Mouse (Mus musculus): Measurements from ENCODE around the gene Ctsa.
"Not testable (repeated sequence)": the region's sequence is repeated elsewhere in the genome, so short reads cannot be mapped to it uniquely, and the experiment has no call there.

Ctsa gene

DNA sequence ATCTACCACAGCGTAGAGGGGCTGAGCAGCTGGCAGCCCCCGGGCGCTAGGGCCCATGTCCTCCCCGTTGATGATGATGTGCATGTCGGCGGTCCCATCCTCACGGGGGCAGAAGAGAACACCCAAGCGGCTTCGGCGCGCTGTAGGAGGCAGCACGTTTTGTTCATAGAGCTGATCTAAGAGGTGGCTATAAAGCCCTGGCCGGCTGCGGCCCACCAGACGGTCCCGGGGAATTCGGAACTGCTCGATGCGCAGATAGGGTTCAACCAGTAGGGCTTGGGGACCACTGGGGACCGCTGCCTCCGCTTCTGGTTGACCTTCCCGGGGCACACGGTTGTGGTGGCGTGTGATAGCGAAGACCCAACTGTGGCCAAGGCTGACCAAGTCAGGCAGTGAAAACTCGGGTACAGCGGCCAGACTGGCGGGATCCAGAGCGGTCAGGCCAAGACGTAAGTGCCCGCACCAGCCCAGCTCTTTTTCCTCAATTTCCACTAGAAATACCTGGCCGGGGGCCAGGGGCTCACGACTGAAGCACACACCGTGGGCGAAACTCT, at the start of gene Ctsa:
Gene Ctsa (plus strand): TSS at position 126 of the 554 bp plus-strand sequence.
- DNase-seq (ENCODE audit: low spot score), result peak; percentile 68

DNA sequence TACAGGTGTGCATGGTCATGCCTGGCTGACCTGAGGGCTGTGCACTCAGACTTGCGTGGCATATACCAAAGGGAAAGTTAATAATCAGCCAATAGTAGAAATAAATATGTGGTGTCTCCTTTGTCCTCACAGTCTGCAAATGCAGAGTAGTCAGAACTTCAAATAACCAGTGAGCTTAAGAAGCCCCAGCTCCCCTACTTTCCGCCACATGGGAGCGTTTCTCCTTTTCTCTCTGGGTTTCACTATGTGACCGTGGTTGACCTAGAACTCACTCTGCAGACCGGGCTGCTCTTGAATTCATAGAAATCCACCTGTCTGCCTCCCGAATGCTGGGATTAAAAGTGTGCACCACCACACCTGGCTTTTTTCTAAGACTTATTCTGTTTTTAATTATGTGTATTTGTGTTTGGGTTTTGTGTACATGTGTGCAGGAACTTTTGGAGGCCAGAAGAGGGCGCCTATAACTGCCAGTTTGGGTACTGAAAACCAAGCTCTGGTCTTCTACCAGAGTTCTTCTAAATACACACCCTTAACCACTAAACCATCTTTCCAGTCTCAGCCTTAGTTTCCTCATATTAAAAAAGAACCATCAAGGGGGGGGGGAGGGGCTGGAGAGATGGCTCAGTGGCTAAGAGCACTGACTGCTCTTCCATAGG, 48.6 kb upstream of the Ctsa start:
- no peak for DNase-seq (ENCODE audit: low spot score)

DNA sequence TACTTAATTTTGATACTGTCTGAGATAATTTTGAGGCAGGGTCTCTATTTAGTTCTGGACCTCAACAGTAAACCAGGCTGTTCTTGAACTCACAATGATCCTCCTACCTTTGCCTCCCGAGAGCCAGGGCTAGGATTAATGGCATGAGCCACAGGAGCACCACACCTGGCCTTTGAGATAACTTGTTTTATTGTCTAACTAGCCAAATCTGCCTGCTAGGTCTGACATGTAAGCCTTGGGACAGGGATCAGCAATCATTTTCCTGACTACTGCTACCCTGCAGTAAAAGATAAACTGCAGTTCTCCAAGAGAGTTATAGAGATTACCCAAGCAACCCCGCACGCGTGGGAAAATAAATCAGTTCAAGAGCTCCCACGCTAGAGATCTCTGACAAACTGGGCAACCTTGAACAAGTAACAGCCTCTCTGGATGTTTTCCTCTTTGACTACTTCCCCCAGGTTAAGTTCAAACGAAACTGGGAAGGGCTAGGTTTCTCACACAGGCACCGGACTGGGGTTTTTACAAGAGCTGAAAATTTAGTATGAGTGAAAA, 47.7 kb upstream of the Ctsa start:
- no peak for DNase-seq (ENCODE audit: low spot score)

DNA sequence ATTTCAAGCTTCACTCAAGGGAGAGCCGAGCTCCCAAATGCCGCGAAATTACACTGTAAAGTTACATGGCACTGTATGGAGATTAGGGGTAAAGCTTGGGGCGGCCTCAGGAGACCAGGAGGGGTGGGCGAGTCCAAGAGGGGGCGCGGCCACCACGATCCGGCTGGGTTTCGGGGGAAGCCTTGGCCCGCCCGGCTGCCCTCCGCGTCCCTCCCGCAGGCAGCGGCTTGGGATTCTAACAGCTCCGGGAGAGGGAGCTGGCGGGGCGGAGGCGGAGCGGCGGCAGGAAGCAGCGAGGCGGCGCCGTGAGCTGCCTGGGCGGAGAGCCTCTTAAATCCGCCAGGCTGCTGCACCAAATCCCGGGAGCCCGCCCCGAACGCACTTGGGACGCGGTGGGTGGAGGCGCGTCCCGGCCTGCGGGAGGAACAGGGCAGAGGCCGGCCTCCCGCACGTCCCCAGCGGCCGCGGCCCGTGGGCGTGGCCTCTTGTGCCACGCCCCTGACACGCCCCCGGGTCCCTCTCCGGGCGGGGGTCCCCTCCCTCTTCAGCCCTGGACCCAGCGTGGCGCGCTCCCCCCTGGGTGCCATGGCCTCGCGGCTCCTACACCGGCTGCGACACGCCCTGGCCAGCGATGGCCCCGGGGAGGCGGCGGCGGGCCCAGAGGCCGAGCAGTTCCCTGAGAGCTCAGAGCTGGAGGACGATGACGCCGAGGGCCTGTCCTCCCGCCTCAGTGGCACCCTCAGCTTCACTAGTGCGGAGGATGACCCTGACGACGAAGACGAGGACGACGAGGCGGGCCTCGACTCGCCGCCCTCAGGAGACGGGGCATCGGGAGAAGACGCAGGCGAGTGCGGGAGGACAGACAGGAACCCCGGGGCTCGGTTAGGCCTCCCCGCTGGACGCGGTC, 46.9 kb upstream of the Ctsa start, which contains the start of gene Snx21:
Gene Snx21 (plus strand): TSS at position 343 of the 907 bp plus-strand sequence.
- no peak for DNase-seq (ENCODE audit: low spot score)

DNA sequence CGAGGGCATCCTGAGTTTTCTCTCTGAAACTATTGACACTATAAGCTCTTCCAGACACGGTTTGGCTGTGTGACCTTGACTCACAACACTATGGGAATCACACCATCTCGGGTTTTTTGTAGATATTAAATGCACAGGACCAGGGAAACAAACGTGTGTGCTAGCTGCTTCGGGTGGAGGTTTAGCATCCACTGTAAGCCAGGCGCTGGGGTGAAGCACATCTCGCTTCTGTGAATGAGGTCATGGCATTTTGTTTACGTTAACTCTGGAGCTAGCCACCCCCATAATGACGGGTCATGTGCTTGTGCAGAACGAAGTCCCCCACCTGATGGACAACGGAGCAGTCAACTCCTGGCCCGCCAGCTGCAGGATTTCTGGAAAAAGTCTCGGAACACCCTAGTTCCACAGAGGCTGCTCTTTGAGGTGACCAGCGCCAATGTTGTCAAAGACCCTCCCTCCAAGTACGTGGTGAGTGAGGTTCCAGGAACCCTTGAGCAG, 46.2 kb upstream of the Ctsa start:
- DNase-seq (ENCODE audit: low spot score), result no peak

DNA sequence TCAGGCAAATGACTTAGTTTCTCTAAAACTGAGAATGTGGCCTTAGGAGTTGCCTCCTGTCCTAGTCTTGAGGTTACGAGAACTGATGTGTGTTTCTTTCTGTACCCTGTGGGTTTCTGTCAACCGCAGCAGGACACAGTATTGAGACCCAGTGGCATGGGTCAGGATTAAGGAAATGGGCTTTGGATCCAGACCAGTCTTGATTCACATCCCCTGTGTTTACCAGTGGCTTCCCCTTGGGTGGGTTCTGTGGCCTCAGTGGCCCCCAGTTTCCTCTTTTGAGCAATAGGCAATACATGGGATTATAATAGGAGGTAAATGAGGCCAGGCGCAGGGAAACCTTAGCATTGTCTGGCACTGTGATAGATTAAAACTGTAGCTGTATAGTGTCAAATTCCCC, 45.6 kb upstream of the Ctsa start:
- no peak for DNase-seq (ENCODE audit: low spot score)

DNA sequence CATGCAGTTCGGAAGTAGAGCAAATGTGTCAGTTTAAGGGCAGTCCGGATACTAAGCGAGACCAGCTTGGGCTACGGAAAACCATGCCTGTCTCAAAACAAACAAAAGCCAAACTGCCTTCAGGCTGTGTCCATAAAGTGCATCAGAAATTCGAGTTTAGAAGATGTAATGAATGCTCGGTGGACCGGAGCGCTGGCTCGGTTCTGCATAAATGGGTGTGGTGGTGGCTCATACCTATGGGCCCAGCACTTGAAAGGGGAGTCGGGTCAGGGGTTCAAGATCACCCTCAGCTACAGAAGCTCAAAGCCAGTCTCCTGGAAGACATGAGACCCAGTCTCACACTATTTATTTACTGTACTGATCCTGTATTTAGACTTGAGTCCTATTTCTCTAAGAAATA, 44.9 kb upstream of the Ctsa start:
- no peak for DNase-seq (ENCODE audit: low spot score)

DNA sequence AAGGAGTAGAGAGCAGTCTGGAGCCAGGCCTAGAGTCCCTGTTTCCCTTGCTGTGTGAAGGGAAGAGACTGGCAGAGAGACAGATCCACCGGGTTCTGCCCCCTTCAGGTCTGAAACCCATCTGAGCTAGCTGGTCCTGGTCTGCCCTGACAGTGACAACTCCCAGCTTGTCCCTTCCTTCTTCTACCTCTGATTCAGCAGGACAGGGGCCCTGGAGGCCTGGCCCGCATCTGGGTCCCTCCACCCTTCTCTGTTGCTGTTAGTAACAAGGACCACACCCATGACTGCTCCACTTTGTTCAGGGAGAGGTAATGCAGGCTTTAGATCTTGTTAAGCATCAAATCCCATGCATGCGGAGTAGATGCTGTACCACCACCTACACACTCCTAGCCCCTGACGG, 44.3 kb upstream of the Ctsa start:
- DNase-seq (ENCODE audit: low spot score), result no peak

DNA sequence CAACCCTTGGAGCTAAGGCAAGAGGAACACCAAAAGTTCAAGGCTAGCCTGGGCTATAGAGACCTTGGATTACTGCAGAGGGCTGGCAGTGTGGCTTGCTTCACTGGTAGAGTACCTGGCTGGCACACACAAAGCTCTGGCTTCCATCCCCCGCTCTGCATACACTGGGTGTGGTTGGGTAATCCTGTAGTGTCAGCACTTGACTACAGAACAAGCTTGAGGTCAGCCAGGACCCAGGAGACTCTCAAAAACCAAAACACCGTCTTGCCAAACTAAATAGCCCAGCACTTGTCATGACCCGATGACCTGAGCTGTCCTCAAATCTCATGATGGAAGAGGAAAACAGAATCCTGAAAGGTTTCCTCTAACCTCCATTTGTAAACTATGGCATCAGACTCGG, 42.2 kb upstream of the Ctsa start:
- DNase-seq (ENCODE audit: low spot score), result no peak

DNA sequence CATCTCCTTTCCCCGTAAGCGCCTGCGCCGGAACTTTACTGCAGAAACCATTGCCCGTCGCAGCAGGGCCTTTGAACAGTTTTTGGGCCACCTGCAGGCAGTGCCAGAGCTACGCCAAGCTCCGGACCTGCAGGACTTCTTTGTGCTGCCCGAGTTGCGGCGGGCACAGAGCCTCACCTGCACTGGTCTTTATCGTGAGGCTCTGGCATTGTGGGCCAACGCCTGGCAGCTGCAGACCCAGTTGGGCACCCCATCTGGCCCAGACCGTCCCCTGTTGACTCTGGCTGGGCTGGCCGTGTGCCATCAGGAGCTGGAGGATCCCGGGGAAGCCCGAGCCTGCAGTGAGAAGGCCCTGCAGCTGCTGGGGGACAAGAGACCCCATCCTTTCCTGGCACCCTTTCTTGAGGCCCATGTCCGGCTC, 40.8 kb upstream of the Ctsa start:
- no peak for DNase-seq (ENCODE audit: low spot score)

DNA sequence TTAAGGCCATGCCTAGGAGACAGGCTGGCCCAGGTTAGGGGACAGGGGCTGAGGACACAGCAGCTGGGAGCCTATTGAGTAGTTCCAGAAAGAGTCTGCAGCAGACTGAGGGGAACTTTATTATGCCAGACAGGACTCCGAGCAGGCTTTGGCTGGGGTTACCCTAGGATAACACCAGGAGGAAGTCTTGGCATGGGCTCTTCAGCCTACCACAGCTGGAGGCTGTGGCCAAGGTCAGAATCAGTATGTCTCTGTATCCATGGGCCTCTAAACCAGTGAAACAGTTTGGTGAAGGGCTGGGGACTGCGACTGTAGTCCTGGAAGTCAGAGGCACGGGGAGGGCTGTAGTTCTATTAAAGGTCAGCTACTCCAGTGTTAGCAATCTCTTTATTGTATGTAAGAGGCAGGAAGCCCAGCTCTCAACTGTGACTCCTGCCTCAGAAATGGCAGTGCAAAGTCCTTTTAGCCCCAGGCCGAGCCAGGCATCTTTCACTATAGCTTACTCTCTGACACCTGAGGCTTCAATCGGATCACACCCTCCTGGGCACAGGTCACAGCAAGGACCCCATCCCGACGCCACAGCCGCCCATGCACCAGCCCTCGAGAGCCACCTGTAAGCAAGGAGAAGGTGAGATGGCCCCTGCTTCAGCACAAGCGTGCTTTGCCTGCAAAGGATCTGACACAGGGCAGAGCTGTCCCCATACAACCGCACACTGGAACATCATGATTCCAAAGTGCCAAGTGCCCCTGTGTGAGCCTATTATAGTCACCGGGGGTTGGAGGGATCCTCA, 40.1 kb upstream of the Ctsa start:
- no peak for DNase-seq (ENCODE audit: low spot score)

DNA sequence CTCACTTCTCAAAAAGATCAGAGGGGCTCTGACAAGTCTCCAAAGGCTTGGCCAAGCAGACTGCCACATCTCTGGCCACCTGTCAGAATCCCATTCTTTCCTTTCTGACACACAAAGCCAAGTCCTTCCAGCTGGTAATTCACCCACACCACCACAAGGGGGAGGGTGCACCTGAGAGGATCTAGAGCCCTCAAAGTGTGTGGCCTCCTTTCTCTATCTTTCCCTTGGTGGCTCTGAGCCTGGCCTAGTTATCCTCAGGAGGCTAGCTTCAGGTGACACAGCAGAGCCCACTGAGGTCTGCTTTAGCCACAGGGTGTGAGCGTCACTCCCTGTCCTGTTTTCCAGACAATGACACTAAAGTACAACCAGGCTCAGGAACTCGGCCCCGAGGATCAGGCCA, 39.4 kb upstream of the Ctsa start:
- no peak for DNase-seq (ENCODE audit: low spot score)

DNA sequence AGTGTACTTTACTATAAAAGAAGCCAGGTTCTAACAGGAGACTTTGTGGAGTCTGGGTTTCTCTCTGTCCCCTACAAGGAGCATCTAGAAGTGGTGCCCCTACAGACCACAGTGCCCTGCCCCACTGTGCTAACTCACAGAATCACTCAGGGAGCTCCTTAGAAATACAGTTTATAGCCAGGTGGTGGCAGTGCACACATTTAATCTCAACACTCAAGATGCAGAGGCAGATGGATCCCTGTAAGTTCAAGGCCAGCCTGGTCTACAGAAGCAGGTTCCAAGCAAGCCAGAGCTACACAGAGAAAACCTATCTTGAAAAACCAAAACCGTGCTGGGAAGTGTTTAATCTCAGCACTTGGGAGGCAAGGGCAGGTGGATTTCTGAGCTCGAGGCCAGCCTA, 38.9 kb upstream of the Ctsa start:
- DNase-seq (ENCODE audit: low spot score), result no peak

DNA sequence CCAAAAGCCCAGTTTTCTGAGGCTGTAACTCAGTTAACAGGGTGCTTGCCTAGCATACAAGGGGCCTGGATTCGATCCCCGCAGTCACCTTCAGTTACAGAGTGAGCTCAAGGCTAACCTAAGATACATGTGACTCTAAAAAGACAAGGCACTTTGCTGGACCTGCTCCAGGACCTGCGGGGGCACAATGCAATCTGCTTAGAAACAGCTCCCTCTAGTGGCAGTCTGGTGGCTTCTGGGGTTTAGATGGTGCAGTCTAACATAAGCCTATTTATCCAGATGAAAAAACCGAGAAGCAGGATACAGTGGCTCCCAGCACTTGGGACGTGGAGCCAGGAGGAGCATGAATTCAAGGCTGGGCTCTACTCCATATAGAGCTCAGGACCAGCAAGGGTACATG, 38.4 kb upstream of the Ctsa start:
- DNase-seq (ENCODE audit: low spot score), result peak; percentile 79

DNA sequence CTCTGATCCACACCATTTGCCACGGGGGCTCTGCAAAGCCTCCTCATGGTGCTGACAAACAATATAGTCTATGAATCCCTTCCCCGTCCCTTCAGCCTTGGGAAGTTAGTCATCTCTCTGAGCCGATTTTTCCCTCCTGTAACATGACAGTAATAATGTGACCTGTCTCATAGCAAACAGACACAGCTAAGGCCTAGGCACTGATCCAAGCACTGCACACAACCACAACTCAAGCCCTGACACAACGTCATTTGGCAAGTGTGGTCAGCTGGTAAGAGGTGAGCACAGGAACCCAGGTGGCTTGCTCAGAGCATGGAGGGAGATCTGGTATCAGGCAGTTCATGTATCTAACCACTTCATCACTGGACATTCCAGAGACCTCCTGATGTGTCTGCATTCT, 36.8 kb upstream of the Ctsa start:
- no peak for DNase-seq (ENCODE audit: low spot score)

DNA sequence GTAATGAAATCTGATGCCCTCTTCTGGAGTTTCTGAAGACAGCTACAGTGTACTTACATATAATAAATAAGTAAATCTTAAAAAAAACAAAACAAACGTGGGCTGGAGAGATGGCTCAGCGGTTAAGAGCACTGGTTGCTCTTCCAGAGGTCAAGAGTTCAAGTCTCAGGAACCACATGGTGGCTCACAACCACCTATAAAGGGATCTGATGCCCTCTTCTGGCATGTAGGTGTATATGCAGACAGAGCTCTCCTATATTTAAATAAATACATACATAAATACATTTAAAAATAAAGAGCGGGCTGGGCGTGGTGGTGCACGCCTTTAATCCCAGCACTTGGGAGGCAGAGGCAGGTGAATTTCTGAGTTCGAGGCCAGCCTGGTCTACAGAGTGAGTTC, 34.1 kb upstream of the Ctsa start:
- DNase-seq (ENCODE audit: low spot score), result not testable (repeated sequence)

DNA sequence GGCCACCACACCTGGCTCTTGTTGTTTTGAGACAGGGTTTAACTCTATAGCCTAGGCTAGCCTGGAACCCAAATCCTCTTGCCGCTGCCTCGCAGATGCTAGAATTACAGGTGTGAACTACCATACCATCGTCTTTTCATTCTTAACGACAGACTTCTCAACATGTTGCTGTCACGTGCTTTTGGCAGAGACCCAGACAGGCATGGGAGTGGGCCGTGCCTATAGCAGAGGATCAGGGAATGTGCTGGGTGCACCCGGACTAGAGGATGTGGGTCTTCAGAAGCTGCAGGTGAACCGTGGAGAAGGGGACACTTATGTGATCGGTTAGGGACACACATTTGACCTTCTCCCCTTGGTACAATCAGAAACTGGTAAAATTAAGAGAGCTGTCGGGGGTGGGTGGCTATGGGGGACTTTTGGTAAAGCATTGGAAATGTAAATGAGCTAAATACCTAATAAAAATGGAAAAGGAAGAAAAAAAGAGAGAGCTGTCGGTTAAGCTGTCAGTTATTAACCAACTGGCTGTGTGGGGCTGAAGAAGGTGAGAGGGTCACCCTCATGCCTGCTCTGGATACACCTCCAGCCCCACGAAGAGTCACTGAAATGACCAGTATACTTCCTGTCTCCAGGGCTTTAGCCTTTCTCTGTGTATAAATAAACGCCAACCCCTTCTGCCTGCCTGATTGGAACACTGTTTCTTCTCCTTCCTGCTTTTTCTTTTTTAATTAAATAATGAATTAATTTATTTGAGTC, 32.2 kb upstream of the Ctsa start:
- DNase-seq (ENCODE audit: low spot score), result no peak

DNA sequence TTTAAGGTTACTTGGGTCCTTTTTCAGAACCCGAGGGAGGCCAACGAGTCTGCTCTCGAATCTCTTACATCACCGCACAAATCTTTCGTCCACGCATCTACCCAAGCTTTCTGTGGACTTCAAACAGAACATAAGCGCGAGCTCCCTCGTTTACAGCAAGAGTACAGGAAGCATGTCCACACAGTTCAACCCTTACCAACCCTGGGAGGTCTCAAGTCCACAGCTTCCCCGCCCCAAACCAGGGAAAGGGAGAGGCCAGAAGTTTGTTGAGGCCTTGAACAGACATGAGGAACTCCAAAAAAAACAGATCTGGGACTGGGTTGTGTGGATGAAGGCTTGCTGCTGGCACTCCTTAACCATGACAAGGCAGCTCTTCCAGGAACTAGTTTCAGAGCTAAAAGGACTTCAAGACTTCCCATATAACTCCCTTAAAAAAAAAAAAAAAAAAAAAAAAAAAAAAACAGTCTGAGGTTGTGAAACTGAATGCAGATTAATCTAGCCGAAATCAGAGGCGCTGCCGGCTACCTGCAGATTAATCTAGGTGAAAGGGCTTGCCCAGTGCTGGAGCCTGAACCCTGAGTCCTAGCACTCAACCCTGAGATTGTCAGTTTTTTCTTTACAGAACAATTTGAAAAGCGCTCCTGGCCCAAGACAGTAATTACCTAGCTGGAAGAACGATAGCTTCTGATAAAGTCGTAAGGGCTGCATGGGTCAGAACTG, 29.3 kb upstream of the Ctsa start:
- DNase-seq (ENCODE audit: low spot score), result no peak

DNA sequence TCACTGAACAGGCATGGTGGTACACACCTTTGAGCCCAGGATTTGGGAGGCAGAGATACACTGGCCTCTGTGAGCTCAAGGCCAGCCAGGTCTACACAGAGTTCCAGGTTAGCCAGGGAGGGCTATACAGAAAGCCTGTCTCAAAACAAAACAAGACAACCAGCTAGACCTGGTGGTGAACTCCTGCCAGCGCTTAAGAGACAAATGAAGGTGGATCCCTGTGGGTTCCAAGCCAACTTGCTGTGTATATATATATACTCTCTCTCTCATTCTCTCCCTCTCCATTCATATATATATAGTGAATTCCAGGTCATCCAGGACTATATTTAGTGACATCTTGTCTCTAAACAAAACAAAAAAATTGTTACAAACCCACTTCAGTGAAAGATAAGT, 28.8 kb upstream of the Ctsa start:
- no peak for DNase-seq (ENCODE audit: low spot score)

DNA sequence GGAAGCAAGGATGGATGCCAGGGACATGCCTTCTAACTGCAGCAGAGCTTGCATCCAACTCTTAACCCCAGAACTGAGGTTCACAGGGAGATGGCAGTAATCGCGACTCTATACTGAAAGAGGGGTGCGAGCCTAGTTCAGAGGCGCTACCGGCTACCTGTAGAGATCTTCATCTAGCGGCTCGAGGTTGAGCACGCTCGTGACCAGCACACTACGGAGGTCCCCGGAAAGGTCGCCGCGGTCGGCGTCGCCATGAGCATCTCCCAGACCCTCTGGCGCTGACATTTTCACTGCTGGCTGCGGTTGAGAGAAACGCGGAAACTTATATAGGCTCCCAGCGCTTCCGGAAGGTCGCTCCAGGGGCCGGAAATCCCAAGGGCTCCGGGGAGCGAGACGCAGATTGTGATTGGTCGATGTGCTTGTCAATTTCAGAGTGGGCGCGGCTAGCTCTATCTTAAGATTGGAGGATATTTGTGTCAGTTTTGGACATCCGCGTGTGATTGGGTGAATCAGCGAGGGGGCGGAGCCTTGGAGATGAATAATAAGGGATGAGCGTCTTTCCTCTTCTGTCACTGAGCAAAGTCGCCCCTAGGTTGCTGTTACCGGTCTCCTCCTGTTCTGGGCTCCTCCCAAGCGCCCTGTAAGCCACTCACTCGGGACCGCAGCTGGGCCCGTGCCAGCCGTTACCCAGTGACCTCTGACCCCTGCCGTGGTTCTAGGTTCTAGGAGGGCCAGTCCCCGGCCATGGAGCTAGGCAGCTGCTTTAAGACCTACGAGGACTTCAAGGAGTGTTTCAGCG, 27.9 kb upstream of the Ctsa start, which contains the start of the genes Acot8 and Zswim3:
Gene Acot8 (minus strand): TSS at position 350 of the 799 bp plus-strand sequence.
Gene Zswim3 (plus strand): TSS at position 566 of the 799 bp plus-strand sequence.
- DNase-seq (ENCODE audit: low spot score), result peak; percentile 100

All from layer of hippocampus, adult 9-10 months (tissue).